Mouse (Mus musculus): ENCODE measurements around the gene Med9. TPM values are rescaled to one million over a fixed set of nuclear protein-coding genes. Genes with fewer than 3 reads are reported as not detected.

Med9 gene
- polyA plus RNA-seq, 1 experiment from 2014 or later: 44.2 TPM

DNA sequence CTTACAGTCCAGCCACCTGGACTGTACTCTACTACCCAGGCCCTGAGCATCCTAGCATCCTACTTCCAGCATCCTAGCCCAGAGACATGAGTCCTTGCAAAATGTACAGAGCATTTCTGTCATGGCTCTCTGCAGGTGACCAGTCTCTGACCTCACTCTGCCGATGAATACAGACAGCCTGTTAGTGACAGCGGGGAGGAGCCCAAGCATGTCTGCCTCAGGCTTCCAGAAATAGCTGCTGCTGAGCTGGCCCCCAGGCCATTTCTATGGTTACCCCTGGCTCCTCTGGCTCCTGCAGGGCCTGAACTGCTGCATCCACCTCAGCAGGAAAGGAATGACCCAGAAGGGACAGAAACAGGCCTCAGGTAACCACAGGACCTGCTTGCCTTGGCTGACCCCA lies 23.7 kb downstream of the Med9 start:
- no peak overlapping the region for H3K27ac ChIP-seq
- 56% methylated on average over 2 of the region's 2 CpGs for WGBS
- H3K9me3 ChIP-seq: no peaks in the 10 kb centered on the region
- H3K36me3 ChIP-seq (replicated peaks): no peaks in the 10 kb centered on the region
- H3K4me2 ChIP-seq: no peak overlapping the region
- peaks cover 9% of the 10 kb centered on the region; the same call in 1 of the 2 replicates for H3K27me3 ChIP-seq
- no peak overlapping the region for H3K9ac ChIP-seq
- peaks cover 8% of the 10 kb centered on the region; the same call in 1 of the 2 replicates for H3K4me1 ChIP-seq
- no peak overlapping the region for H3K4me3 ChIP-seq (replicated peaks)
- ATAC-seq (ENCODE audit: low FRiP score): no peak

DNA sequence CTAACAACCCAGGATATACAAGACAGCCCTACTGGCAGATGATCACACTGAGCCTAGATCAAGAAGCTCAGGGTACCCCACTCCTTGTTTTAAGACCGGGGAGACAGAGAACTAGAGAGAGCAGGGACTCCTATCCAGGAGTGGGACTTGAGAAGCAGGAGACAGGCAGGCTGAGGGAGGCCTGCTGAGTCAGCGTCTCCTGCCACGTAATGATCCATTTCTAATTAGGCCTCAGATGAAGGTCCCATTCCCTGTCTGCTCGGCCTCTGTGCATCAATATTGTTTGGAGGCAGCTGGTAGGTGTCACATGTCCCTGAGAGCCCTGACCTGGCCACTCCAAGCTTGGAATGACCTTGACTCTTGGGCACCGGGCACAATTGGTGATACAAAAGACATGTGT lies 25.4 kb downstream of the Med9 start:
- Histone ChIP-seq H3K4me1 (peaks cover 8% of the 10 kb centered on the region; the same call in 1 of the 2 replicates), H3K9me3 (no peaks in the 10 kb centered on the region), H3K36me3 (replicated peaks) (no peaks in the 10 kb centered on the region), H3K27ac (no peak overlapping the region), H3K27me3 (peaks cover 10% of the 10 kb centered on the region; the same call in 1 of the 2 replicates), H3K4me3 (replicated peaks) (no peak overlapping the region), H3K9ac (no peak overlapping the region), H3K4me2 (no peak overlapping the region)
- 78% methylated on average over 5 of the region's 5 CpGs for WGBS
- no peak for ATAC-seq (ENCODE audit: low FRiP score)

DNA sequence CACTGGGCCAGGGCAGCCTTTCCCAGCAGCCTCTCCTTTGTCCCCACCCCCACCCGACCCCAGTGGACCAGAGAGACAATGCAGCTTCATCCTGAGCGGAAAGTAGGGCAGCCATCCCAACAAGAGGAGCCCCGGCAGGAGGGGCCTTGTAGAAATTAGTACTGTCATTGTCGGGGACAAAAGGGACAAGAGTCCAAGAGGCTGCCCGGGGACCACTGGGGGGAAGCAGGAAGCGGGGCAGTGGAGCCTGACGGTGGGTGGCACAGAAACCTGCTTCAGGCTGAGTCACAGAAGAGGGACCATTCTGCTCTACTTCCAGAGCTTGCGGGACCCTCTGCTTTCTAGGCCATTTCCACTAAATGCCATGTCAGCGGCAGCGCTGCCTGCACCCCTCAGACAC lies 27.2 kb downstream of the Med9 start:
- Histone ChIP-seq H3K9me3 (no peaks in the 10 kb centered on the region), H3K4me1 (peaks cover 8% of the 10 kb centered on the region; the same call in 1 of the 2 replicates), H3K27me3 (peaks cover 10% of the 10 kb centered on the region; the same call in 1 of the 2 replicates), H3K4me2 (no peak overlapping the region), H3K36me3 (replicated peaks) (no peaks in the 10 kb centered on the region), H3K9ac (no peak overlapping the region), H3K4me3 (replicated peaks) (no peak overlapping the region), H3K27ac (no peak overlapping the region)
- ATAC-seq (ENCODE audit: low FRiP score): no peak
- WGBS: 18% methylated on average over 10 of the region's 10 CpGs

DNA sequence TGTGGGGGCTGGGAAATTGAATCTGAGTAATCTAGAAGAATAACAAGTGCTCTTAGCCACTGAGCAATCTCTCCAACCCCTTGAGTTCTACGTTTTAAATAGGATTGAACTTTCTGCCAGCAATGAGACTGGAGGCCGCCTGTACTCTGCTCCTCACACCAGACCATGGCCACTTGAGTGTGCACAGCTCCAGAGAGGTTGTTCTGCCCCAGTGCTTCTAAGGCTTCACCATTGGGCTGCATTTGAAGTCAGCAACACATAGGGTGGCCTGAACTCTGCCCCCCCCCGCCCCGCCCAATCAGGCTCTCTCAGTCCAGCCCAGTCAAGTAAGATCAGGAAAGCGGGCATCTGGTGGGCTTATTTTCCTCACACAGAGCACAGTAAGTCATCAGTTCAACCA lies 29.8 kb downstream of the Med9 start:
- no peak for ATAC-seq (ENCODE audit: low FRiP score)
- Histone ChIP-seq H3K27me3 (peaks cover 10% of the 10 kb centered on the region; the same call in 1 of the 2 replicates), H3K4me1 (peaks cover 8% of the 10 kb centered on the region; the same call in 1 of the 2 replicates), H3K9ac (no peak overlapping the region), H3K27ac (no peak overlapping the region), H3K4me3 (replicated peaks) (no peak overlapping the region), H3K36me3 (replicated peaks) (no peaks in the 10 kb centered on the region), H3K4me2 (no peak overlapping the region), H3K9me3 (no peaks in the 10 kb centered on the region)
- 79% methylated on average over 5 of the region's 5 CpGs for WGBS

DNA sequence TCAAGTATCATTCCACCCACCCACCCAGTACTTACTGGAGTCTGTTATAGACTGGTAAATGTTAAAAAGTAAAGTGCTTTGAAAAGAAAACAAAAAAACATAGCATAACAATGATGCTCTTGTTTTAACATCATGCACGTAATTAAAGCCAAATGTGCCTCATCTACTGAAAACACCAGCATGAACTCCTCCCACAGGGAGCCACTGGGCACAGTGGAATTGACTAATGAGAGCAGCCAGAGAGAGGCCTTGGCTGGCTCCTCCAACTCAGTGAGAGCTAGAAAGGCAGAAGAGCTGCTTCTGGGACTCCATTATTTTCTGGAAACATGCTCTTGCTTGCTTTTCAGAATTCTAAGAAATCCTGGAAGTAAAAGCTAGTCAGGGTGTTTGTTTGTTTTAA lies 41.4 kb downstream of the Med9 start:
- ATAC-seq (ENCODE audit: low FRiP score): no peak
- Histone ChIP-seq H3K36me3 (replicated peaks) (no peaks in the 10 kb centered on the region), H3K9ac (no peak overlapping the region), H3K27me3 (no peaks in the 10 kb centered on the region), H3K27ac (no peak overlapping the region), H3K4me2 (no peak overlapping the region), H3K9me3 (no peaks in the 10 kb centered on the region), H3K4me3 (replicated peaks) (no peak overlapping the region), H3K4me1 (no peaks in the 10 kb centered on the region)
- 83% methylated on average over 1 of the region's 1 CpGs for WGBS

DNA sequence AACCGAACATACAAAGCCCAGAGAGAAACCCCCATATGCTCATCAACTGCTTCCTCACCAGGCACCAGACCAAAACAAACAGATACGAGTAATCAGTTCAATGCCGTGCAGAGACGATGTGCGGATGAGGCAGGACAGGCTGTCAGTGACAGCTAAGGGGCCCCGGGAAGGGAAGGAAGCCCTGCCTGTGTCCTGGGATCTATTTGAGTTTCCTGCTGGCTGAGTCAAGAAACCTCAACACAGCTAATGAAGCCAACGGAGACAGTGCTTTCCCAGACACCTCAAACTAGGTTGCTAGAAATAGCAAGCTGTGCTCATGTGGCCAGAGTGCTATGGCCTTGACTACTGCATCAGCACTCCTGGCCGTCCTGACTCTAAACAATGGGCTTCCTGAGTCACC lies 43.4 kb downstream of the Med9 start:
- 84% methylated on average over 8 of the region's 8 CpGs for WGBS
- ATAC-seq (ENCODE audit: low FRiP score): no peak

DNA sequence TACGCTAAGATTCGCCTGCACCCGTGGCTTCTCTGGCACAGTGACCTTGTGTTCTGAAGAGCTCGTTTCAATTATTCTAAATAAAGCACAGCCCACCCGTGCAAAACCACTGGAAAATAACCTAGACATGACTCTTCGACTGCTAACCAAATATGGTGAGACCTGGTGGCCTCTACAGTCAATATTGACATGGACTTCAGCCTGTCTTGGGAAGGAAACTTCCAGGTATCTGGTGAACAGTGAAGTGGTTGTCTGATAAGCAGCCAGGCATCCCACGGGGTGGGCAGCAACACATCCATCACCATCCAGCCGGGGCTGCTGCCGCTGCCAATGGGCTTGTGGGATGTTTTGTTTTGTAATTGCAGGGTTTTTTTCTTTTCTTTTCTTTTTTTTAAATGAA lies 46.3 kb downstream of the Med9 start:
- WGBS: 87% methylated on average over 9 of the region's 9 CpGs

More for the DNA sequence above, 43.4 kb downstream of the Med9 start:
- Histone ChIP-seq H3K27me3 (no peaks in the 10 kb centered on the region), H3K9me3 (no peaks in the 10 kb centered on the region), H3K27ac (no peak overlapping the region), H3K9ac (no peak overlapping the region), H3K4me1 (no peaks in the 10 kb centered on the region), H3K36me3 (replicated peaks) (no peaks in the 10 kb centered on the region), H3K4me3 (replicated peaks) (no peak overlapping the region), H3K4me2 (no peak overlapping the region)

DNA sequence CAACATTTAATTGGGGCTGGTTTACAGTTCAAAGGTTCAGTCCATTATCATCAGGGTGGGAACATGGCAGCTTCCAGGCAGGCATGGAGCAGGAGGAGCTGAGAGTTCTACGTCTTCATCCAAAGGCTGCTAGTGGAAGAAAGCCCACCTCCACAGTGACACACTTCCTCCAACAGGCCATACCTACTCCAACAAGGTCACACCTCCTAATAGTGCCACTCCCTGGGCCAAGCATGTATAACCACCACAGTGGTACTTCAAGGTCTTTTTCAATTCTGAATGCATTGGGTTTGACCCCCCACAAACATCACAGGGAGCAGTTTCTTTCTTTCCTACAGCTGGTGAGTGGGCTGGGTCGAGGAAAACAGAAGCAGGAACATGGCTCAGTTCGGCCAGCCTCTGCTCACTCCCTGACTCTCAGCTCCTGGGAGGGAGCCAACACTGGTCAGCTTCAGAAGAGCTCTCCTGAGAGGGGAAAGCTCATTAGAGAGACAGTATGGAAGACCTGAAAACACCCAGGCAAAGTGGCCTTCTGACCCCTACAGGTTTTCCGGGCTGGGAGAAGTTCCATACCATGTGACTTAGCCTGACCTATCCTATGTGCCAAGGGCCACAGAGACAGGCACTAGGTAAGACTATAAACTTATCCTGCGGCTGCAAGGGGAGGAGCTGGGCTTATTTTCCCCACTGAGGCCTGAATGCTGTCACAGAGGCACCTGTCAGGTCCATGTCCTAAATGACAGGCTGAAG lies 53.4 kb downstream of the Med9 start:
- no peak overlapping the region for H3K9ac ChIP-seq
- no peaks in the 10 kb centered on the region for H3K9me3 ChIP-seq
- no peak overlapping the region for H3K4me3 ChIP-seq (replicated peaks)
- 83% methylated on average over 5 of the region's 5 CpGs for WGBS
- no peaks in the 10 kb centered on the region for H3K27me3 ChIP-seq
- no peak for ATAC-seq (ENCODE audit: low FRiP score)
- no peaks in the 10 kb centered on the region for H3K36me3 ChIP-seq (replicated peaks)
- no peak overlapping the region for H3K27ac ChIP-seq
- H3K4me1 ChIP-seq: no peaks in the 10 kb centered on the region
- no peak overlapping the region for H3K4me2 ChIP-seq

More for the DNA sequence above, 46.3 kb downstream of the Med9 start:
- H3K27me3 ChIP-seq: no peaks in the 10 kb centered on the region
- H3K27ac ChIP-seq: no peak overlapping the region
- H3K4me2 ChIP-seq: no peak overlapping the region
- H3K4me1 ChIP-seq: no peaks in the 10 kb centered on the region
- H3K4me3 ChIP-seq (replicated peaks): no peak overlapping the region
- ATAC-seq (ENCODE audit: low FRiP score): no peak
- H3K9ac ChIP-seq: no peak overlapping the region
- H3K36me3 ChIP-seq (replicated peaks): no peaks in the 10 kb centered on the region
- H3K9me3 ChIP-seq: no peaks in the 10 kb centered on the region

DNA sequence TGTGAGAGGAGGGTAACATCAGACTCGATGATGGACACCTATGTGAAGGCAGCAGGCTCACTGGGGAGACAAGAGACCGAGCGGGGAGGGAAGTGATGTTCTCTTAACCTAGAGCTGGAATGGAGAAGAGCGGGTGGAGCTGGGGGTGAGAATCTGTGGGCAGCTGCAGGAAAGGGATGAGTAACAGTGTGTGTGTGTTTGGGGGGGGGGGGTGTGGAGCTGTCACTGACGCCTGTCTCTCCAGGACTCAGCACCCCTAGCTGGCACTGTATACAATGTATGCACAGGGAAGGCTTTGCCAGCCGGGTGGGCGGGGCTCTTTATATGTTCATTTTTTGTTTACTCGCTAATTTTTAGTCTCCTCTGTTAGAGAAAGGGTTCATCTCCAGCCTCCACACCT lies 55.8 kb downstream of the Med9 start:
- Histone ChIP-seq H3K4me3 (replicated peaks) (no peak overlapping the region), H3K4me1 (peaks cover 2% of the 10 kb centered on the region), H3K27ac (no peak overlapping the region), H3K36me3 (replicated peaks) (no peaks in the 10 kb centered on the region), H3K9ac (no peak overlapping the region), H3K9me3 (no peaks in the 10 kb centered on the region), H3K4me2 (no peak overlapping the region), H3K27me3 (no peaks in the 10 kb centered on the region)
- ATAC-seq (ENCODE audit: low FRiP score): no peak
- 87% methylated on average over 8 of the region's 8 CpGs for WGBS

DNA sequence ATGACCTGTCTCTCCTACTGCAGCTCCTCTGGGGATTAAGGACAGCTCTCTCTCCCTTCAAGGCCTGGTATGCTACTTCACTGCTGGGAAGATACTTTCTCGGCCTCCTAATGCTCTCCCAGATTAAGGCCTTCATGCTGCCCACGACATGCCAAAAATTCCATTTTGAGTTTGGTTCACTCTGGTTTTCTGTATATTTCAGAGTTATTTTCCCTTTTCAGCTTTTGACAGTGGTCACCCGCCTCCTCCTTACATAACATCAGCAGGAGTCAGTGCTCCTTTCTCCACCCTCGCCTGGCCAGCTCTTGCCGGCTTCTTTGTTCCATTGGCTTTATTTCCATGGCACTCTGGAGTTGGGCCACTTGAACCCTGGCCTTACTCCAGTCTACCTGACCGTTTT lies 56.7 kb downstream of the Med9 start:
- Histone ChIP-seq H3K27me3 (no peaks in the 10 kb centered on the region), H3K9ac (no peak overlapping the region), H3K4me1 (peaks cover 11% of the 10 kb centered on the region), H3K27ac (no peak overlapping the region), H3K4me3 (replicated peaks) (no peak overlapping the region), H3K4me2 (no peak overlapping the region), H3K9me3 (no peaks in the 10 kb centered on the region), H3K36me3 (replicated peaks) (no peaks in the 10 kb centered on the region)
- no peak for ATAC-seq (ENCODE audit: low FRiP score)
- 59% methylated on average over 6 of the region's 6 CpGs for WGBS

DNA sequence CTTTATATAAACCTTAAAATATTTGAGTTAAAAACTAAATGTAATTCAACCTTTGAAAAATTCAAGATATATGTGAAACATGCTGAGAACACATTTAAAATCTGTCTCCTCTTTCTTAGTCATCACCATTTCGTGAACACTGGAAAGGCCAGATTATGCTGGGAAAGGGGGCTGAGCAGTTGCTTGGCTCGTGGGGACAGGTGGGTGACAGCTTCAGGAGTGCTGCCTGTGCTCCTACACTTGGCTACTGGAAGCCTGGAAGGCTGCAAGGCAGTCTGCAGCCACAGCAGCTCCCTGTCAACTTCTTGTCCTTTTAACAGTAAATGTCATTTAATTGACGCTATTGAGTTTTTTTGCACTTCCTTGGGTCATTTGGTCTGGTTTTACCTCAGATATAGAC lies 57.9 kb downstream of the Med9 start:
- H3K4me3 ChIP-seq (replicated peaks): no peak overlapping the region
- H3K9ac ChIP-seq: no peak overlapping the region
- H3K4me2 ChIP-seq: no peak overlapping the region
- peaks cover 19% of the 10 kb centered on the region for H3K4me1 ChIP-seq
- no peaks in the 10 kb centered on the region for H3K27me3 ChIP-seq
- no peak for ATAC-seq (ENCODE audit: low FRiP score)
- no peaks in the 10 kb centered on the region for H3K36me3 ChIP-seq (replicated peaks)
- H3K9me3 ChIP-seq: no peaks in the 10 kb centered on the region
- no peak overlapping the region for H3K27ac ChIP-seq
- 76% methylated on average over 3 of the region's 3 CpGs for WGBS

DNA sequence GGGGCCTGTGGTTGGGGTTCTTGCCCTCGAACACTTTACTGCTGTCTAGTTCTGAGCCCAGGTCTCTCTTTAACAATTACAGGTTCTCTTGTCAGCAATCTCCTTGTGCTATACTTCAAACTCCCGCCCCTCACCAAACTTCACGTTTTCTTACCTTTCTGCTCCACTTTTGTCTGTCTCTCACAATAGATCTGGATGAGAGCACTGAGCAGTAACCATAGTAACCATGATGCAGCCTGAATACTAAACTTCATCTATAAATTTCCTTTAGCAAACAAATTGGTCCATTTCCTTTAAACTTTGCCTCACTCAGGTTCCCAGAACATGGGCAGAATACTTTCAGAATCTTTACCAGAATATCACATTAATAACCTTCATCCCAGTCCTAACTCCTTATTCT lies 61.4 kb downstream of the Med9 start:
- no peak overlapping the region for H3K4me3 ChIP-seq (replicated peaks)
- no peak overlapping the region for H3K9ac ChIP-seq
- no peaks in the 10 kb centered on the region for H3K36me3 ChIP-seq (replicated peaks)
- ATAC-seq (ENCODE audit: low FRiP score): no peak
- H3K4me1 ChIP-seq: peaks cover 25% of the 10 kb centered on the region
- no peaks in the 10 kb centered on the region for H3K9me3 ChIP-seq
- no peak overlapping the region for H3K4me2 ChIP-seq
- H3K27ac ChIP-seq: no peak overlapping the region
- 39% methylated on average over 3 of the region's 3 CpGs for WGBS
- H3K27me3 ChIP-seq: no peaks in the 10 kb centered on the region

DNA sequence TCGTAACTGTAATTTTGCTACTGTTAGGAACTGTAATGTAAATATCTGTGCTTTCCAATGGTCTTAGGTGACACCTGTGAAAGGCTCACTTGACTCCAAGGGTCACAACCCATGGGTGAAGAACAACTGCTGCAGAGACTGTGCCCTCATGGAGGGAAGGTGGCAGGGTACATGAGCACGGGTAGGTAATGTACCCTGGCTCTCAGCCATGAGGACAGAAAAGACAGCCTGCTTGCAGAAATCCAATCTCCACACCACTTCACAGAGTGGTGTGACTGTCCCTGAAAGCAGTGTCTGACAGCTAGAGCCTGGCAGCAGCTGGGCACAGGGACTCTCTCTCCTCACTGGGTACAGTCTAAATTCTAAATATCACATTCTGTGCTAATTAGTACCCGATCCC lies 63.5 kb downstream of the Med9 start:
- H3K4me3 ChIP-seq (replicated peaks): no peak overlapping the region
- H3K4me1 ChIP-seq: peaks cover 25% of the 10 kb centered on the region
- no peaks in the 10 kb centered on the region for H3K36me3 ChIP-seq (replicated peaks)
- H3K4me2 ChIP-seq: no peak overlapping the region
- no peak overlapping the region for H3K27ac ChIP-seq
- H3K27me3 ChIP-seq: no peaks in the 10 kb centered on the region
- WGBS: 75% methylated on average over 3 of the region's 3 CpGs
- H3K9me3 ChIP-seq: no peaks in the 10 kb centered on the region
- ATAC-seq (ENCODE audit: low FRiP score): no peak
- H3K9ac ChIP-seq: no peak overlapping the region

Measured in forebrain, embryonic 12.5 days (tissue).